Mouse (Mus musculus) bone marrow macrophage, adult 2 months (primary cell): ENCODE data around the gene Amh.

ENCODE experiments used
- CTCF ChIP-seq: IDR thresholded peaks from 2 replicates; pipeline ENCODE4 v1.5.1; 2012; ENCODE audit warnings: low read depth, mild to moderate bottlenecking, low read length, moderate library complexity
- POLR2A ChIP-seq: IDR thresholded peaks from 2 replicates; pipeline ENCODE4 v1.6.1; 2012; ENCODE audit warnings: mild to moderate bottlenecking, low read depth, low read length, borderline replicate concordance

DNA sequence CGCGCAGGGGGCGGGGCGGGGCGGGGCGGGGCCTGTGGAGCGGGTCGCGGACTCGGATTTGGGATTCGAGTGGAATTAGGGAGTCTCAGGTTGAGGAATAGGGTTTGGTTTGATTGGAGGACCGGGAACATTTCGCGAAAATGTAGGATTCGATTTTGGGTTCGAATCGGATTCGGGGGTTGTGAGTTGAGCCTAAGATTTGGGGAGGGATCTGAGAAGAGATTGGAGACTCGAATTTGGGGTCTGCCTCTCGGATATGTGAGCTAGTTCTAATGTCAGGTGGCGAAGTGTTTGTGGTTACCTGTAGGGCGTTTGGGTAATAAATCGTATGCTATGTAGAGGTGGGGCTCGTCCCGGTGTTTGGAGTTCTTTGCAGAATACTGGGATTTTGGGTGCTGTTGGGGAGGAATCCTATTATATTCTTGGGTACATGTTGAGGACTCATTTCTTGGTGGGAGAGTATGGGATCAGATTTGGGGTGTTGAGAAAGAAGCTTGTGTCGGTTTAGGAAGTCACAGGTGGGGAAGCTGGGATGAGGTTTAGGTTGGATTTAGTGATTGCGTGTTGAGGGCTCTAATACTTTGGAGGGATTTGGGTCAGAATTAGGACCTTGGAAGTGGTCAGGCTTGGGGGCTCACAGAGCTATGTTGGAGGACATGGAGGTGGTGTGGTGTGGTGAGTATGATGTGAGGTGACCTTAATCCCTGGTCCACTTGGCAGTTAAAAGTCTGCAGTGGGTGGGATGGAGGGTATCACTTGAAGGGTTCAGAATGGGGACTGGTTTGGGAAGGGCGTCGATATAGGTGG, 22.2 kb downstream of the Amh start:
- TF ChIP-seq CTCF: no peak
- no peak for TF ChIP-seq POLR2A
